Mouse (Mus musculus) heart, postnatal 25 days (tissue): ENCODE data around the gene Ivd. TPM values are rescaled to one million over a fixed set of nuclear protein-coding genes. Genes with fewer than 3 reads are reported as not detected.

ENCODE experiments used
- DNase-seq: peaks from one replicate; pipeline ENCODE4 v3.0.0; 2022; ENCODE audit warnings: low spot score
- intact Hi-C: fragments of 180-260 bp; cut with DNase I; formaldehyde crosslinking; loops from one replicate; pipeline ENCODE4 v1.15.1; 2025
- total RNA-seq, 2 experiments: library from RNA; stranded (reverse); gene quantifications; 2 replicates each; pipeline ENCODE4 v1.2.3; 2021

Ivd gene
- total RNA-seq, 2 experiments from 2014 or later, result 297 to 304 TPM

DNA sequence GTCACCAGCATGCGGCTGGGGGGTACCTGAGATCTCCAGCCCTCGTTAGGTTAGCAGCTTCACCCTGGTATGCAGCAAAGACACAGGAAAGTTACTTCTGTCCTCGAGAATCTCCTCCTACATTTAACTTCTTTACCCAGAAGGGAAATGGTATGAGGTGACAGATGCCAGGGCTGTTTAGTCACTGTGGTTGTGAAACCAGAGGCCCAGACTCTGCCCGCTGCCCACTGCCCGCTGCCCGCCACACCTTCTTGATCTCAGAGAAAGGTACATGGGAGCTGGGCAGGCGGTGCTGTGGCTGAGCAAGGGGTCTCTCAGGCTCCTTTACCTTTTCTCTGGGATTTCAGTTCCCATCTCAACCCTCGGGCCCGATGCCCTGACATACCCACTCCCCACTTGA, 14.7 kb downstream of the Ivd start:
- intact Hi-C loops, result no loop called here
- DNase-seq, result no peak

GRCm38 (mm10) chr2:118881019-118881418, 19.3 kb downstream of the Ivd start:
- no peak for DNase-seq
- intact Hi-C loops, result loop anchor here (5.0 kb wide), 1 partner anchor 69 kb away; the partner anchor contains the start of gene Knstrn

DNA sequence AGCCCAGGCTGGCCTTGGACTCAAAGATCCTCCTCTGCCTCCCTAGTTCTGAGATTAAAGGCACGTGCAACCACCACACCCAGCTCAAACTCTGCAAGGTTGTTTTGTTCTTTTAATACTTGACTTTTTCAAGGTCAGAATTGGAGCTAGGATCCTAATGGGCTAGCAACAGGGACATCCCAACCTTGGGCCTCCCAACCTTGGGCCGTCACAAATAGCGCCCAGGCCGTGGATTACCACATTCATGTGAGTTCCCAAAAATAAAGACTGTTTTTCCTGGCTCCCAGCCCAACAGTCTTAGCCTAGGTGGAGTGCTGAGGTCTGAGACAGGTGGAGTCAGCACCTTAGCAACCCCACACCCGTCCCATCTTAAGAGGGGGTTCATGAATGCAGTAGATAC, 20.2 kb downstream of the Ivd start:
- DNase-seq, result no peak
- intact Hi-C loops, result loop anchor here (2.0 to 5.0 kb wide), 2 partner anchors 70 to 117 kb away; partner anchors contain the start of gene Knstrn

DNA sequence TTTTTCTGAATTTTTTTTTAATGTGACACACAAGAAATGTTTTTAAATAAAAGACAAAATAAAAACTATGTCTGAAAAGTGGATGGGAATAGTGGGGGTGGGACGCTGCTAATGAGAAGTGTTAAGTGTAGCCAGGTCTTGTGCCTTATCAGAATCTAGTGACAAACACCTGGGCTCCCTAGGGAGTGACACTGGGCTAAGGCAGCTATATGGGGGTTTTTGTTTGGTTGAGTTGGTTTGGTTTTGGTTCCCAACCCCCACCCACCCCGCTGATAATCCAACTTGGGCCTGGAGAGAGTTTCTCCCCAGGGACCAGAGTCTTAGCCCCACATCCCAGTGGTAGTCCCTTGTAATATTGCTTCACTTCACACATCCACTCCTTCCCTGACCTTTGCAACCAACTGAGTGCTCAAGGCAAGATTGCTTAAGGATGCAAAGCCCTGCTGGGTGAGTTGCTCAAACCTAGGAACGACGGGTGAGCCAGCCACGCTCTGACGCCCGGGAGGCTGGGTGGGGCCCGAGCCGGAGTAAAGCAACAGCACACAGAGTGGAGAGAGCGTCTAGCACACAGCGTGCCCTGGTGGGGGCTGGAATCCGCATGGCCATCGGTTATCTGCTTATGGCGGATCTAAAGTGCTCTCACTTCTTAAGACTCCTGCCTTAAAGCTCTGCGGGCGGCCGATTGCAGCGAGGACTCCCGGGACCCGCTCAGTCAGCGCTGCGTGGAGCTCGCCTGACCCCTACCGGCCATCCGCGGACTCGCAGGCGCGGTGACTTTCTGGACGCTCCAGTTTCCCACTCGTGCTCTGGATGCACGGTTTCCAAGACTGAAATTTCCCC, 21.3 kb downstream of the Ivd start:
- DNase-seq, result peak; percentile 61
- intact Hi-C loops, result loop anchor here (1.0 to 5.0 kb wide), 6 partner anchors 71 to 245 kb away; partner anchors contain the start of gene Knstrn

DNA sequence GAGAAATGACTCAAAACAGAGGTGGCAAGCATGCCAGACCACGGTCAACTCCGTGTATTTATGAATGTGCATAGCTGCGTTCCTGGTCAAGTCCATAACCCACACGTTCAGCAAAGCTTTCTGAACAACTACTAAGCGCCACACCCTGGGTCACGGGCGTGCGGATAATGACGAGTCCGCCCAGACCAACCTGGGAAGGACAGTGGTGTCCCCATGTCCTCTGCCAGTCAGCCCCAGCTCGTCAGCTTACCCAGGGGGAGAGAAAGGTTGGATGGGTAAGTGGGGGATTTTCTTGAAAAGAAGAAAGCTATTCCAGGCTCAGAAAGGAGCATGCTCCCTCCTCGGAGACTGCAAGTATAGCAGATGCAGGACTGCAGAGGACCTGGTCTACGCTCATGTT, 25.7 kb downstream of the Ivd start:
- no peak for DNase-seq
- intact Hi-C loops, result no loop called here

DNA sequence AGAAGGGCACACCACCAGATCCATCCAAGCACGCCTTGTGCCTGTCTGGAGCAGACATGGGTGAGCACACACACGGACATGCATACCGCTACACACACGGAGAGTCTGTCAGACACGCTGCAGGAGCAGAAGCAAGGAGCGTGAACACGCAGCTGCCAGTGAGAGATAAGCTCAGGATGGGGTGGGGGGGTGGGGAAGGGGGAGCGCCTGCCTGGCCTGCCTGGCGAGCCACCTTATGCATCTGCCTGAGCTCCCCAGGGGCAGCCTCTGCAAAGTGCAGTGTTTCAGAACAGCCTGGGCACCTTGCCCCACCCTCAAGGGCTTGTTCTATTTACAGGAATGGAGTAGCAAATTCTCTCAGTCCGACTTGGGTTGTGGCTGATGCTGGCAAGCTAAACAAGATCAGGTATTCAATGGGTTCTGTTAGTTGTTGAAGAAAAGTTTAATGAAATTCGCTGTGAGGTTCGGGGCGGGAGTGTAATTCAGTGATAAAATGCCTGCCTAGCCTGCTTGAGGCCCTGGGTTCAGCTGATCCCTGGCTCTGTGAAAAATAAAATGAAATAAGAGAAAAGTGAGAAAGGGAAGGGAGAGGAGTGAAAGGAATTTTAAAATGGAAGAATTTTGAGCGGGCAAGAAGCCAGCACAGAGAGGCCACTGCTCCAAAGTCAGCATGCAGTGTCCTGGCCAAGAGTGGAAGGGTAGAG, 26.2 kb downstream of the Ivd start:
- DNase-seq, result no peak
- intact Hi-C loops, result no loop called here

DNA sequence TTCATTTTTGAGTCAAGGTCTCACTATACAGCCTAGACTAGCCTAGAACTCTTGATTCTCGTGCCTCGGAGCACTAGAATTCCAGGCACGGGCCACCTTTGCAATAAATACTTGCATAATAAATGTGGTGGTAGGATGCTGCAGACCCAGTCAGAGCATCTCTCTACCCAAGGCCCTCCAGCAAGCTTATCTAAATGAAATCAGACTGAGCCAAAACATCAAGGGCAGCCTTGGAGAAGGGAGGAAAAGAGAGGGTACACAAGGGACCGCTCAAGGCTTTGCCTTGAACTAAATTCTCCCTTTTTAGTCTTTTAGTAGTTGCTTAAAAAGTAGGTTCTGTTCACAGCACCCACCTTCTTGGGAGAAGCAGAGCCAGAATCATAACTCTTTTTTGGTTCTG, 29.4 kb downstream of the Ivd start:
- intact Hi-C loops, result no loop called here
- no peak for DNase-seq

GRCm38 (mm10) chr2:118895990-118896913, 34.5 kb downstream of the Ivd start:
- intact Hi-C loops, result no loop called here
- DNase-seq, result peak; percentile 17

GRCm38 (mm10) chr2:118896914-118897291, 35.1 kb downstream of the Ivd start:
- no peak for DNase-seq
- intact Hi-C loops, result no loop called here

DNA sequence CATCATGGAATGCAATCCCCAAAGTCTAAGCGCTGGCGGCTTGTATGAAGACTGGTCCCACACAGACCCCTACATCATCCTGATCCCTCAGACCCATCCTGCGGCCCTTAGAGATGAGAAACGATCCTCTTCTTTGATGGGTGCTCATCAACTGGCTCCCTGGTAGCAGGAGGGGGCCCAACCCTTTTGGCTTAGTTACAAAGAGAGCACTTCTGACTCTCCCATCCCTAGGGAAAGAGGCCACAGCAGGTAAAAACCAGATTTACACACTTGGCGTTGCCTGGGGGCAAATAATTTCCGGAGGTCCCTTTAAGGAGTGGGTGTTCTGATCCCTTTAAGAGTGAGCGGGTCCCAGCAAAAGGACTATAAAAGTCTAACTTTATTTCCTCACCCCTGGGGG, 35.6 kb downstream of the Ivd start:
- intact Hi-C loops, result no loop called here
- no peak for DNase-seq

GRCm38 (mm10) chr2:118897808-118898207, 36.1 kb downstream of the Ivd start:
- intact Hi-C loops, result no loop called here
- DNase-seq, result no peak

GRCm38 (mm10) chr2:118898771-118899170, 37.0 kb downstream of the Ivd start:
- no peak for DNase-seq
- intact Hi-C loops, result no loop called here

DNA sequence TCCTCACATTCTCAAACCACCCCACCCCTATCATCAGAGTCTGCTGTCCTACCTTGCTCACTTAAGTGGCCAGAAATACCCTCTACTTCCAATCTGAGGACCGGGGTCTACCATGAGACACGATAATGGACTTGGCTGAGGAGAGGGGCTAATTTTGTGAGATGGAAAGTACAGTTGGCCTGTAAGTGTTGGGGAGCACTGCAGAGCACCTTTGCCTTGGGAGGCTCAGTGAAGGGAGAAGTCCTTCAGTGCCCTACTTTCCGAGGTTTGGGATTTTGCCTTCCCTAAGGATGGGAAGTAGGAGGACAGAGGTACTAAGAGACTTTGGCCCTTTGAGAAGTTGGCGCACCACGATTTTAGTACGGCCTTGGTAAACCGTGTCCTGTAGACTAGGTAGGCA, 37.6 kb downstream of the Ivd start:
- DNase-seq, result no peak
- intact Hi-C loops, result no loop called here

- DNase-seq, result no peak
- intact Hi-C loops, result no loop called here
Measured at GRCm38 (mm10) chr2:118899981-118900825, 38.4 kb downstream of the Ivd start, which contains the start of gene Bahd1. Gene Bahd1 (plus strand): TSS chr2:118900377.

- DNase-seq, result no peak
- intact Hi-C loops, result no loop called here
Measured at GRCm38 (mm10) chr2:118900826-118901140, 39.0 kb downstream of the Ivd start.

DNA sequence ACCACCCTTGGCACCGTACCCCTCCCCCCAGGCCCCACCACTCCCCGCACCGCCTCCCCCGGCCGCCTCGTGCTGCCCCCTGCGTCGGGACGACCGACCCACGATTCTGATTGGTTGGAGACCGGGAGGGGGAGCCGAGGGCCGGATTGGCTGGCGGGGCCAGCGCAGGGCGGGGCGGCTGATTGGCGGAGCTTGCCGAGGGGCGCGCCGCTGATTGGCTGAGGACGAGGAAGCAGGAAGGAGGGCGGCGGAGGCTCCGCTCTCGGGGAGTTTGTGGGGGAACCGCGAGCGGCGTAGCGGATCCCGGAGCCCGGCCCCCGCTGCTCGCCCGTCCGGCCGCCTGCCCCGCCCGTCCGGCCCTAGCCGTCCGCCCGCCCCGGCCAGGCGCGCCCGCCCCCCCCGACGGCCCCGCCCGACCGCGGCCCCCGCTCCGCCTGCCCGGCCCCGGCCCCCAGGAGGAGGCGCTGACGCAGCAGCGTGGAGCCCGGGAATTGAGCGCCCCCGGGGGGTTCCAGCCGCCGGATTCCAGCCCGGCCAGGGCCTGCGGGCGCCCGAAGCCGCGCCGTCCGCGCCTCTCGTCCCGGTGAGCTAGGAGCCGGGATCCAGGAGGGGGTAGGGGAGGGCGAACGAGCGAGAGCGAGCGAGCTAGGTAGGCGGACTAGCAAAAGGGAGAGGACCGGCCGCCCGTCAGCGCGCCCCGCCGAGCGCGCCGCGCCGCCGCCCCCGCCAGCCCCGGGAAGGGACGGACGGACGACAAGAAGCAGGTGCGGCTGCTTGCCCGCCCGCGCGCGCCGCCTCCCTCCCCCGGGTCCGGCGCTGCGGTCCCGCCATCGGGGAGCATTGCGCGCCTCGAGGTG, 39.6 kb downstream of the Ivd start:
- intact Hi-C loops, result loop anchor here (2.0 kb wide), 1 partner anchor 71 kb away; no protein-coding TSS in a partner anchor
- peak; percentile 98 for DNase-seq

DNA sequence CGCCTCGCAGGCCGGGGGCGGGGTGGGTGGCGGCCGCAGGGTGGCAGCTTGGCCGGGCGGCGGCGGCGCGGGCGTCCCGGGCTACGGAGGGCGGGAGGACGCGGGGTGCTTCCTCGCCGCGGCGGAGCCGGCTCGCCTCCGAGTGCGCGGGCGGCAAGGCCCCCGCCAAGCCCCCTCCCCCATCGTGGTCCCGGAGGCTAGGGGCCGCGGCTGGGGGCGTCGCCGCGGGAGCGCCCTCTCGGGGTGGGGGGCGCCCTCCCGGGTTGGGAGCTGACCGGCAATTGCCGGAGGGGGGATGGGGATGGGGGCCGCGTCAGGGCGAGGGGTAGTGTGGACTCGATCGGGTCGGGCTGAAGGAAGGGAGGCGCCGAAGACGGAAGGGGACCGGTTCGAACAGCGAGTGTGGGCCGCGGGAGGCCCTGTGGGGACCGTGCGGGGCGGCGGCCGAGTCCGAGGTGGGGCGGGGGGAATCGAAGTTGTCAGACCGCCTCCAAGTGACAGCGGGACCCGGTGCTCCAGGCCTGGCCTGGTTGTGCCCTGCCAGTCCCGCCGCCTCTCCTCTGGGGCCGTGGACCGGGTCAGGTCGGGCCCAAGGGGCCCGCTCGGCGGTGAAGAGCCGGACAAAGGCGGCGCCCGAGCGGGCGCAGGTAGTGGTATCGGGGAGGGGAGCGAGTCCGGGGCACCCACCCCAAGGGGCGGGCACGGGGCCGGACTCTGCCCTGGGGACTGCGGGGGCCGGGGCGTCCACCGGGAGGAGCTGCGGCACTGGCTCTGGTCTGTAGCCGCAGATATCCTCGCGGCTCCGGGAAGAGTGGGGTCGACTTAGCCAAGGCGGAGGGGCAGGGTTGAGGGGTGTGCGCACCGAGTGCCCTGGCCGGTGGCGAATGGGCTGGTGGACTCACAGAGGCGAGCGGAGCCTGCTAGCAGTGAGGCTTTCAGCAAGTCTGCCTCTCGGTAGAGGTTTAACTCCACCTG, 40.6 kb downstream of the Ivd start:
- DNase-seq, result peak; percentile 36
- intact Hi-C loops, result loop anchor here (2.0 kb wide), 1 partner anchor 70 kb away; no protein-coding TSS in a partner anchor
